Mouse (Mus musculus): ENCODE measurements at regions not wholly inside any gene's neighbourhood (a gene's known extent, or its start where the extent isn't known, plus 50 kb on each side); places are given as distances from the start of the nearest gene placed in this dataset.
A peak's percentile ranks its signal among the peaks of the same experiment; 100 is the strongest.

- intact Hi-C loops (cut with DNase I) = no loop called here
- DNase-seq = no peak
These were observed 82.2 kb downstream of the Rap2a start for GRCm38 (mm10) chr14:120560416-120560815.

- no peak for DNase-seq
- intact Hi-C loops (cut with DNase I) = no loop called here
These were observed 82.7 kb downstream of the Rap2a start for GRCm38 (mm10) chr14:120560987-120561386.

GRCm38 (mm10) chr14:120566945-120567344 lies 88.7 kb downstream of the Rap2a start:
- intact Hi-C loops (cut with DNase I) = no loop called here

GRCm38 (mm10) chr14:120568054-120568453 lies 89.8 kb downstream of the Rap2a start:
- intact Hi-C loops (cut with DNase I) = no loop called here
- no peak for DNase-seq

More at GRCm38 (mm10) chr14:120566945-120567344, 88.7 kb downstream of the Rap2a start:
- no peak for DNase-seq

- no peak for DNase-seq
- intact Hi-C loops (cut with DNase I) = no loop called here
These were observed 94.0 kb downstream of the Rap2a start for GRCm38 (mm10) chr14:120572238-120572637.

GRCm38 (mm10) chr14:120575202-120575601 lies 97.0 kb downstream of the Rap2a start:
- intact Hi-C loops (cut with DNase I) = no loop called here

GRCm38 (mm10) chr14:120578352-120579080 lies 100.3 kb downstream of the Rap2a start:
- intact Hi-C loops (cut with DNase I) = no loop called here
- DNase-seq = no peak

More at GRCm38 (mm10) chr14:120575202-120575601, 97.0 kb downstream of the Rap2a start:
- no peak for DNase-seq

GRCm38 (mm10) chr14:120583807-120584206 lies 105.6 kb downstream of the Rap2a start:
- intact Hi-C loops (cut with DNase I) = loop anchor here (5.0 kb wide), 1 partner anchor 102 kb away; no protein-coding TSS in a partner anchor
- DNase-seq = no peak

- no peak for DNase-seq
- intact Hi-C loops (cut with DNase I) = no loop called here
These were observed 113.9 kb downstream of the Rap2a start for GRCm38 (mm10) chr14:120592191-120592590.

GRCm38 (mm10) chr14:120600414-120600935 lies 122.2 kb downstream of the Rap2a start:
- intact Hi-C loops (cut with DNase I) = no loop called here
- DNase-seq = no peak

- intact Hi-C loops (cut with DNase I) = no loop called here
- no peak for DNase-seq
These were observed 123.3 kb downstream of the Rap2a start for GRCm38 (mm10) chr14:120601510-120601909.

GRCm38 (mm10) chr14:120603849-120604492 lies 125.7 kb downstream of the Rap2a start:
- intact Hi-C loops (cut with DNase I) = no loop called here
- no peak for DNase-seq

GRCm38 (mm10) chr14:120607801-120608200 lies 129.6 kb downstream of the Rap2a start:
- no peak for DNase-seq
- intact Hi-C loops (cut with DNase I) = no loop called here

GRCm38 (mm10) chr14:120611311-120611710 lies 133.1 kb downstream of the Rap2a start:
- no peak for DNase-seq
- intact Hi-C loops (cut with DNase I) = no loop called here

- intact Hi-C loops (cut with DNase I) = no loop called here
- no peak for DNase-seq
These were observed 148.1 kb downstream of the Rap2a start for GRCm38 (mm10) chr14:120626223-120626935.

GRCm38 (mm10) chr14:120626936-120627277 lies 148.7 kb downstream of the Rap2a start:
- intact Hi-C loops (cut with DNase I) = no loop called here
- DNase-seq = no peak

- no peak for DNase-seq
- intact Hi-C loops (cut with DNase I) = no loop called here
These were observed 154.5 kb downstream of the Rap2a start for GRCm38 (mm10) chr14:120632771-120633170.

GRCm38 (mm10) chr14:120636726-120637400 lies 158.6 kb downstream of the Rap2a start:
- intact Hi-C loops (cut with DNase I) = no loop called here
- DNase-seq = no peak

GRCm38 (mm10) chr14:120637486-120638125 lies 159.4 kb downstream of the Rap2a start:
- intact Hi-C loops (cut with DNase I) = no loop called here
- DNase-seq = peak; percentile 10 to 14

- intact Hi-C loops (cut with DNase I) = no loop called here
These were observed 164.3 kb downstream of the Rap2a start for GRCm38 (mm10) chr14:120642591-120642990.

More at GRCm38 (mm10) chr14:120642591-120642990, 164.3 kb downstream of the Rap2a start:
- DNase-seq = no peak

Measured in heart, postnatal 36 days (tissue).